Mouse (Mus musculus): Measurements from ENCODE around the gene Gal.

Gene Gal

DNA sequence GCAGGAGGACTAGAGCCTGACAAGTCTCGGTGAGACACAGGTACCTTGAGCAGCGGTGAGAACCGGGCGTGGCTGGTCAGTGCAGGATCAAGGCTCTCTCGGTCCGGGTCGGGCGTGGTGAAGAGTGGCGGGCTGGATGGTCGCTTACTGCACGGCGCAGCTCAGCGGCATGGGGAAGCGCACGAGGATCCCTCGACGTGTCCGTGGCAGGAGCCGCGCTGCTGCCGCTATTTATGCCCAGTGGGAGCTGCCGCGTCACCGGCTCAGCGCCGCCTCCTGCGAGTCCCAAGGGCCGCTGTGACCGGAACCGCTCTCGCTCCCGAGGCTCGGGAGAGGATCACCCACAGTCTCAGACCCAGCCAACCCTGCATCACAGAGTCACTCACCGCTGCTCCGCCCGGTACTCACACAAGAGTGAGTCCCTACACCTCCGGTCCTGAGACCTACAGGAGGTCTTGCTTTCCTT lies at the start of gene Gal:
Gene Gal, minus strand, starts transcription at position 277 of the 466 bp plus-strand sequence.
- DNase-seq (ENCODE audit: low spot score), result no peak

DNA sequence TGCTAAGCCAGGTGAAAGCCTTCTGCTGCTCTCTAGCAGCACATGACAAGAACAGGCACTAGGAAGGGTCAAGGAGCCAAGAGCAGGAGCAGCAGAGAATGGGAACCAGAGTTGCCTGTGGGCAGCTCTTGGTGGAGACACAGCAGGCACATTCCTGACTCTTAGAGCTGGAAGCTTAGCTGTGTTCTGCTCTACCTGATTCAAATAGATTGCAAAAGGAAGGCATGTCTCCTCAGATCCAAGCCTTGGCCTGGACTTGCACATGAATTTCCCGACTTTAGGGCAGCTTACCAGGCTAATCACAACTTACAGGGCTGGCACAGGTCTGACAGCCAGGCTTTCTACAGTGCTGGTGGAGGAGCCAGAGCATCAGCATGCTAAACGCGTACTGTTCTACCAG lies 45.6 kb upstream of the Gal start:
- DNase-seq (ENCODE audit: low spot score), result no peak

- DNase-seq (ENCODE audit: low spot score), result no peak
Measured at GRCm38 (mm10) chr19:3458331-3459099, 44.2 kb upstream of the Gal start.

- DNase-seq (ENCODE audit: low spot score), result no peak
Measured at GRCm38 (mm10) chr19:3457700-3458099, 43.4 kb upstream of the Gal start.

DNA sequence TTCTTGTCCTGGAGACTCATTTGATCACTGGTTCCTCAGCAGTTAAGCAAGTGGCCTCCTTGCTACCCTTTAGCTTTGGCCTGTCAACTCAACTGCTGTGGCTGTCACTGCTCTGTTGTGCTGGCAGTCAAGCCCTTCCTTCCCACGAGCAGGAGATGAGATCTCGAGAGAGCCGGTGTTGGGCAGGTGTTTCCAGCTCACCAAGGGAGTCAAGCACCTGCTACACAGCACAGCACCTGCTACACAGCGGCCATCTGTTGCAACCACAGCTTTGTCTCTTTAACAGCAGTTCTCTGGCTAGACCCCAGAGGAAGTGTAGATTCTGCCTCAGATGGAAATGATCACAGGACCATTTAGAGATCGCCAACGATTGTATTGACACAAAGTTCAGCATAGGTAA lies 37.3 kb upstream of the Gal start:
- DNase-seq (ENCODE audit: low spot score), result no peak

DNA sequence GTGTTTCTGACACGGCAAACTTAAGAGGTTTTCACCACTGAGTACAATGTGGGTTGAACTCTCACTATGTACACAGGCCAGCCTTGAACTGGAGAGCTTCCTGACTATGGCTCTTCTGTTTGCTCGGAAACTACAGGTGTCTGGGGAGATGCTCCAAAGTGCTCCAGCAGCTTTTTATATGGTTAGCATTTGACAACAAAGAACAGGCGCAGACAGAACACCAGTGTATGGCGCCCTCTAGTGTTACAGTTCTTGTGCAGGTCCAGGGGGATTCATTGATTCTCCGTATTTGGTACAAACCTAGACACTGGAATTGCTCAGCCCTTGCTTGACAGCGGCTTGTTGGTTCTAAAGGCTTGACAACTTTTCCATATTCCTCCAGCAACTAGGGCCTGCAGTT lies 36.8 kb upstream of the Gal start:
- DNase-seq (ENCODE audit: low spot score), result peak; percentile 13

DNA sequence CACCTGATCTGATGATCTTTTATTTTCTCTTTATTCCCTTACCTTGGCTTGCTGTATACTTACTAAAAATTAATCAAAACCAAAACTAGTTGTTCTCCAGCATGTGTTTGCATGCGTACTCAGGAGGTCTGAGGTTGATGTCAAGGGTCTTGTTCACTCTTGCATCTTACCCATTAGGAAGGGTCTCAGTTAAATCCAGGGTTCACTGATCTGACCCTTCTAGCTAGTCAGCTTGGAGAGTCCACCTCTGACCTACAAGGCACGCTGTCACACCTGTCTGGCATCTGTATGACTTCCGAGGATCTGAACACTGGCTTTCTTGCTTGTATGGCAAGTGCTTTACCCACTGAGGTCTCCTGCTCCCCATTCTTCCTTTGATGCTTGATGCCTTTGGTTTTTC lies 36.4 kb upstream of the Gal start:
- DNase-seq (ENCODE audit: low spot score), result no peak

- no peak for DNase-seq (ENCODE audit: low spot score)
Measured at GRCm38 (mm10) chr19:3449248-3449647, 34.9 kb upstream of the Gal start.

GRCm38 (mm10) chr19:3447348-3447747 lies 33.0 kb upstream of the Gal start:
- DNase-seq (ENCODE audit: low spot score), result no peak

DNA sequence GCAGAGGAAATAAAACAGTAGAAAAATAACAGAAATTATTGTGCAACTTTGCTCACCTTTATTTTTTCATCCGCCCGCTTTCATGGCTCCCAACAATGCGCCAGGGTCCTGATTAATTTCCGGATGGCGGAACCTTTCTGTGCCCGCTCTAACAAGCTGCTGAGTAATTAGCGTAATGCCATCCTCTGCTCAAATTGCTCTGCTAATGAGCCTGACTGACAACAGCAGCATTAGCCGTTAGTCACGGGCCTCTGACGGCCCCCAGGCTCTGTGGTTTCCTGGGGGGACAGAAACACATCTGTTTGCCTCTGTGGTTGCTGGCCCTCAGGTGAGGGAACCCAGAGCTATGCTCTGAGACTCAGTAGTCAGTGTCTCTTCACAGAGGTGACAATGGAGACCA lies 26.7 kb upstream of the Gal start:
- DNase-seq (ENCODE audit: low spot score), result no peak

DNA sequence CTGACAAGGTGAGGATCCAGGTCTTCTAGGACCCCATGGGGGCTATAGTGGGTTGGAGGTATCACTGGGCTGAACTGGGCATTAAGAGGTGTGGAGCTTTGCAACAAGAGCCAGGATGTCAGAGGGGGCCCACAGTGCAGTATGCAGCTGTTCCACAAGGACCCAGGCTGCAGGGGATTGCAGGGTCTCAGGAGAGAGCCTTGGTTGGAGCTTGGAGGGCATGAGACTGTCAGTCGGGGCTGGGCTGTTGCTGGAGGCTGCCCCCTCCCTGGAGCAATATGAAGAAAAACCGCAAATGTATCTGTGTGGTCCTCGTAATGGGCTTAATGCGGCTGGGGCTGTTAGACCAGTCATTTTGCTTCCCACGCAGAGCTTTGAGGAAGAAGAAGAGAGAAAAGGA lies 26.3 kb upstream of the Gal start:
- no peak for DNase-seq (ENCODE audit: low spot score)

- DNase-seq (ENCODE audit: low spot score), result no peak
Measured at GRCm38 (mm10) chr19:3437980-3438379, 23.6 kb upstream of the Gal start.

GRCm38 (mm10) chr19:3436840-3437239 lies 22.5 kb upstream of the Gal start:
- peak; percentile 26 for DNase-seq (ENCODE audit: low spot score)

- DNase-seq (ENCODE audit: low spot score), result no peak
Measured at GRCm38 (mm10) chr19:3435824-3436223, 21.5 kb upstream of the Gal start.

DNA sequence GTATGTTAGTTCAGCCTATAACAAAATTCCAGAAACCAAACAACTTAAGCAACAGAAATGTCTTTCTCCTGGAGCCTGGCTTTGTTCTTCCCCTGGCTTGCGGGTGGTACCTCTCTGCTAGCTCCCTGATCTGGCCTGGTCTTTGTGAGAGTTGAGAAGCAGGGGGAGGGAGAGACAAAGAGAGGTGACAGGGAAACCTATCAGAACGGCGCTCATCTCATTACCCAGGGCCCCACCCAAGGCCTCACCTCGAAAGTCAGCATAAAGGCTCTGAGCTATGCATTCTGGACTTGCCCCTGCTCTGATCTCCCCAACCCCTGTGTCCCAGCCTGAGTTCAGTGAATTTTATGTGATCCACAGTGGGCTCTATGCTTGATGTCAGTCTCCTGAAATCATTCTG lies 20.3 kb upstream of the Gal start:
- no peak for DNase-seq (ENCODE audit: low spot score)

GRCm38 (mm10) chr19:3434124-3434523 lies 19.8 kb upstream of the Gal start:
- DNase-seq (ENCODE audit: low spot score), result no peak

DNA sequence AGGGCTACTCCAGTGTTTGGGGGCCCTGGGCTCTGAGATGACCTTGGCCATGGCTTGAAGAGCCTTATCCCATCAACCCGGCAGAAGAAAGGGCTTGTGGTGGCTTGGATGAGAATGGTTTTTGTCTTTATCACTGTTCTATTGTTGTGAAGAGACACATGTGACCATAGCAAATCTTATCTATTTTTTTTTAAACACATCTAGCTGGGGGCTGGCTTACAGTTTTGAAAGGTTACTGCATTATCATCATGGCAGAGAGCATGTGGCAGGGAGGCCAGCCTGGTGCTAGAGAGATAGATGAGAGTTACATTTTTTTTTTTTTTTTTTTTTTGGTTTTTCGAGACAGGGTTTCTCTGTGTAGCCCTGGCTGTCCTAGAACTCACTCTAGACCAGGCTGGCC lies 17.6 kb upstream of the Gal start:
- DNase-seq (ENCODE audit: low spot score), result no peak

- no peak for DNase-seq (ENCODE audit: low spot score)
Measured at GRCm38 (mm10) chr19:3431066-3431465, 16.7 kb upstream of the Gal start.

DNA sequence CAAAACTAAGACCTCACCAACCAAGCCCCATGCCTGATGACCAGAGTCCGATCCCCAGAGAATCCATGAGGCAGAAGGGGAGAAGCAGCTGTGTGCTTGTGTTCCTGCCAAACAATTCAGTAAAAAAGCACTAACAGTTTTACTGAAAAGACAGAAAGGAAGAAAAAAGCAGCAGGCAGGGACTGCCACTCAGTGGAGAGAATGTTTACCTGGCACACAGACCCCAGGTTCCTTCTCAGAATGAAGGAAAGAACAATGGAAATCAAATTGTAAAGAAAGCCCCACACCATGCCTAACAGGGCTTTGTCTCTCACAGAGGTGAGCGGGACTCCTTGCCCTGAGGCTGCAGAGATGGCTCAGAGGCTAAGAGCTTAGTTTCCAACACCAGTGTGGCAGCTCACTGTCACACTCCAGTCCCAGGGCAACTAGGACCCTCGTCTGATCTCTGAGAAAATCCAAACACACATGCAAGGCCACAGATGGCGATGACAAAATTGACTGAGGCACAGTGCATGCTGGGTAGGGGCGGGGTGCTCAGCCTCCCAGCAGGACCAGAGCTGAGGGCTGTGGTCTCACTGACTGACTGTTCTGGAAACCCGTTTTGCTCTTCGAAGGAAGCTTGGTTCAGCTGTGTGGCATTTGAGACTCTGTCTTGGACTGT lies 14.9 kb upstream of the Gal start:
- DNase-seq (ENCODE audit: low spot score), result no peak

DNA sequence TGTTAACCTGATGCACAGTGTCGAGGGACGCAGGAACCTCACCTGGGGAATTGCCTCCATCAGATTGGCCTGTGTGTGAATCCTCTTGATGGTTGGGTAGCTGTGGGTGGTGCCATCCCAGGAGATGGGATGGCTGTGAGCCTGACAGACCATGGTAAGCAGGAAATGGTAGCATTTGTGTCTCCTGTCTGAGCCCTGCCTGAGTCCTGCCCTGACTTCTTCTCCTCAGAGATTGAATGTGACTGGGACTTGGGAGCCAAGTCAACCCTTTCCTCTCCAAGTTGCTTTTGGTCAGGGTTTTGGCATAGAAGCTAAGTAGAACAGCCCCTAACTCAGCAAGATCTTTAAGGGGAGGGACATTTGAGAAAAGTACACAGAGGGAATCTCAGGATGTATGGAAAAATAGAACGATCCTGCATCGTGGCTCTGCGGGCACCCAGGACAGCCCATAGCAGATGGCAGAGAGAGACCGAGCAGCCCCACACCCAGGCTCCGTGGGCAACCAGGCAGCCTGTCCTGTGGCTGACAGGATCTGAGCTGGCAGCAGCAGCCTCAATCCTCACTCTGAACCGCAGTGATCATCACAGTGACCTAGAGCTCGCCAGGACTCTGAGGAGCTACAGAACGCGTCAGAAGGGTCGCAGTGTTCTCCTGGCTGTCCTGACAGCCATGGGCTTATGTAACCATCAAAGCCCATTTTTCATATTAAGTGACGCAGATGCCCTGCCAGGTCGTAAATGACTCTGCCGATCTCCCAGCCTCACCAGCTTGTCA lies 13.9 kb upstream of the Gal start:
- DNase-seq (ENCODE audit: low spot score), result no peak

GRCm38 (mm10) chr19:3424214-3424613 lies 9.9 kb upstream of the Gal start:
- DNase-seq (ENCODE audit: low spot score), result no peak

- no peak for DNase-seq (ENCODE audit: low spot score)
Measured at GRCm38 (mm10) chr19:3422981-3423380, 8.6 kb upstream of the Gal start.

DNA sequence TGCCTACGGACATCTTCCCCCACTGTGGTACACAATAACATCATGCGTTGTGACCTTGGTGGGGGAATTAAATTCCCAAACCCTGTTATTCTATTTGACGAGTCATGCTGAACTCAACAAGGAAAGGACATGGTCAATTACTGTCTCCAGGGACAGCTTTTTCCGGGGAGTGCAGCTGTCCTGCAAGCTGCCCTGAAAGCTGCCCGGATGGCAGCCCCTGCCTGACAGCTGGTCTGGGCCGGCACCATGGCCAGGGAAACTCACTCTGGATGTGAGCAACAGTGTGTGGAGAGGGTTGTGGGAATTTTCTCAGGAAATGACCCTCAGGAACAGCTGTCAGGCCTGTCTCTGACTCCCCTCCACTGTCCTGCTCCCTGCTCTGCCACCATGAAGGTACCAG lies 8.1 kb upstream of the Gal start:
- no peak for DNase-seq (ENCODE audit: low spot score)
